ENCODE assay signal across 9 mouse cellular contexts in genomic region chr9:92207307-92207706, GRCm38 (mm10). TPM values are rescaled to one million over a fixed set of nuclear protein-coding genes. Genes with fewer than 3 reads are reported as not detected.
DNase-seq lines count a peak whose midpoint lies in the region; ATAC-seq and TF ChIP-seq lines count a peak whose summit lies in the region.
"Had no signal": no experiment of that assay in that cellular context is flagged by ENCODE, and none has a peak within 500 bp of the region (broad histone marks: within the 10 kb centered on the region; RNA-seq: fewer than 3 reads in every experiment).

No protein-coding gene starts in this region.

- peak; percentile 94 for ATAC-seq in common myeloid progenitor, adult 5-6 weeks (replicated peaks; ENCODE audit: low read depth, poor library complexity, severe bottlenecking)

- peak; percentile 15 to 79 for DNase-seq in adrenal gland, adult (ENCODE audit: inconsistent age in 2 of 2, low spot score in 1 of 2)
- no peak for DNase-seq in adrenal gland, postnatal 4 days (ENCODE audit: low spot score in 2 of 2)
- peak; percentile 68 for DNase-seq in testis, postnatal 10 days (ENCODE audit: low spot score)
- DNase-seq in testis, postnatal 14 days (ENCODE audit: low spot score) = no peak
- peak; percentile 41 to 56 for DNase-seq in heart, postnatal 36 days
- DNase-seq in lung, adult 2 months = peak; percentile 33
- DNase-seq in retina, postnatal 7 days (ENCODE audit: low read depth, low spot score) = peak; percentile 23

- intact Hi-C loops in heart, postnatal 36 days (cut with DNase I) = loop anchor here (2.0 kb wide), 1 partner anchor 59 kb away; no protein-coding TSS in a partner anchor

- H3K4me1 ChIP-seq in lung, adult 2 months (ENCODE audit: control insufficient read depth, insufficient read depth, low read length) = peaks cover 9% of the 10 kb centered on the region

- TF ChIP-seq CTCF in lung, adult 2 months (IDR thresholded peaks at IDR 0.05; ENCODE audit: insufficient read depth, low read length) = no peak

- peak overlapping the region; percentile 68 for H3K4me3 ChIP-seq in lung, adult 2 months (replicated peaks; ENCODE audit: extremely low read depth, low read depth, low read length)

- no peak for TF ChIP-seq POLR2A in lung, adult 2 months (IDR thresholded peaks at IDR 0.05; ENCODE audit: borderline replicate concordance, extremely low read depth, low read depth, low read length)

- WGBS in lung, adult 2 months = 11% methylated on average over 4 of the region's 4 CpGs

RNA-seq across cellular contexts. Expression of gene Plscr5, which starts 14.6 kb away (rescaled TPM):
- total RNA-seq in adrenal gland, postnatal 4 days (2021) = not detected
- total RNA-seq in common myeloid progenitor, adult 5-6 weeks (2017) = not detected in 2 replicates
- not detected for total RNA-seq in heart, postnatal 36 days (2021)
- polyA plus RNA-seq in lung, adult 2 months (2012; rRNA removed) = not detected in 2 replicates
- polyA plus RNA-seq: C2C12 had no signal

RNA-seq across cellular contexts. Expression of gene Plscr1, which starts 42.2 kb away (rescaled TPM):
- 10 to 100 TPM; 19.1 to 20.3 TPM for total RNA-seq in adrenal gland, postnatal 4 days (2021)
- total RNA-seq in common myeloid progenitor, adult 5-6 weeks (2017) = 35.0 and 68.7 TPM in 2 replicates
- total RNA-seq in heart, postnatal 36 days (2021) = 10 to 100 TPM; 11.4 to 12.3 TPM
- polyA plus RNA-seq in lung, adult 2 months (2012; rRNA removed) = 30.0 and 34.1 TPM in 2 replicates

Comparison
In these comparisons a context has a peak if more than half of its experiments do, and no peak if none do; other contexts are left out.
1. DNase-seq: peak in adrenal gland, adult (2 of 2), testis, postnatal 10 days (single experiment), heart, postnatal 36 days (2 of 2), lung, adult 2 months (single experiment) and retina, postnatal 7 days (single experiment); none in adrenal gland, postnatal 4 days (0 of 2) and testis, postnatal 14 days (single experiment).